Mouse (Mus musculus) gastrocnemius, adult 18-20 months (tissue): ENCODE results near the gene Nup37. TPM values are rescaled to one million over a fixed set of nuclear protein-coding genes. Genes with fewer than 3 reads are reported as not detected.

Experiments used
- DNase-seq: peaks from one replicate; pipeline ENCODE4 v3.0.0; 2021; ENCODE audit warnings: low spot score
- total RNA-seq, 2 experiments: library from RNA; stranded (reverse); gene quantifications; 2 replicates each; pipeline ENCODE4 v1.2.3; 2021

The Nup37 gene
- total RNA-seq, 2 experiments from 2014 or later = 5.0 to 5.9 TPM

DNA sequence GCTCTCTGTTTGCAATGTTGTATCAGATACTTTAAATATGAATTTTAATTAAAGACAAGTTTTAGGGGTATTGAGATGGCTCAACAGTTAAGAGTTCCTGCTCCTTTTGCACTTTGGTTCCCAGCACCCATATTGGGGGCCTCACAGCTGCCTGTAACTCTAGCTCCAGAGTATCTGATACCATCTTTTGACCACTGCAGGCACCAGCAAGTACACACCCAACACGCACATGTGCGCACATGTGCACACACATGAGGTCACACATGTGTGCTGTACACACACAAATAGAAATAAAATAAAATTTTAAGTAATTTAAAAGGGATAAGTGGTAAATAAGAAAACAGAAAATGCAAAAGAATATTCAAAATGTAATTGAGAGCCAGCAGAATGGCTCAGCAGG, 81.2 kb downstream of the Nup37 start:
- no peak for DNase-seq

Other genes starting within 250 kb of the Nup37 start
- gene Pmch, start 55.9 kb upstream of the Nup37 start, total RNA-seq = not detected
- gene Parpbp, start 51 bp upstream of the Nup37 start, total RNA-seq = not detected
- gene Washc3, start 54.1 kb downstream of the Nup37 start, total RNA-seq = 10 to 100 TPM; 28.8 to 29.5 TPM
- 1 to 10 TPM; 1.4 to 2.9 TPM for gene Dram1, start 232.1 kb downstream of the Nup37 start, total RNA-seq
- 10 to 100 TPM; 18.8 to 19.9 TPM for gene Gnptab, start 232.1 kb downstream of the Nup37 start, total RNA-seq